Mouse (Mus musculus) bone marrow, adult 2 months (tissue): ENCODE measurements at regions not wholly inside any gene's neighbourhood (a gene's known extent, or its start where the extent isn't known, plus 50 kb on each side); places are given as distances from the start of the nearest gene placed in this dataset.

Source experiments
- CTCF ChIP-seq: fragments of 200-500 bp; IDR thresholded peaks from 2 replicates; pipeline ENCODE4 v1.5.1; 2011; ENCODE audit warnings: low read length, control low read depth; ENCODE audit not compliant: control insufficient read depth, insufficient read depth
- POLR2A ChIP-seq: fragments of 200-500 bp; IDR thresholded peaks from 2 replicates; pipeline ENCODE4 v1.6.1; 2011; ENCODE audit warnings: low read depth, mild to moderate bottlenecking, control low read depth, low read length, borderline replicate concordance; ENCODE audit not compliant: control insufficient read depth

DNA sequence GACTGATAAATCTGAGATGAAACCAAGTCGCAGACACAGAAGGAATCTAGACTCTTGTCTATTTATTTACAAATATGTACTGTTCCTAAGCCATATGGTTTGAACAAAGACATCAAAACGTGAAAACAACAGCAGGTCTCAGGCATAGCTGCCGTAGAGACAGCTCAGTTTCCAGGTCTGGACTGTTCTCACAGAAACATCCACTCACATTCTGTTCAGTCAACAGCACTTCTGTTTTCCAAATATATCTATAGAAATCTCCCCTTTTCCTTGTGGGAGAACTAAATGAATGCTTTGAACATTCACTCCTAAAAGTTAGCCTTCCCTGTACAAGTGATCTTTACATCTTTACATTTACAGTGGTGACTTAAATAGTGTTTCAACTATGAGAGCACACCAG is 156.8 kb upstream of the Slc13a1 start:
- no peak for TF ChIP-seq POLR2A
- no peak for TF ChIP-seq CTCF
